Mouse (Mus musculus) embryonic facial prominence, embryonic 15.5 days (tissue): Measurements from ENCODE around the gene Gltpd2. TPM values are rescaled to one million over a fixed set of nuclear protein-coding genes. Genes with fewer than 3 reads are reported as not detected.
"Not testable (repeated sequence)": the region's sequence is repeated elsewhere in the genome, so short reads cannot be mapped to it uniquely, and the experiment has no call there.

Source experiments
- ATAC-seq: fragments of 200-750 bp; cut with Nextera tagmentation; 2 replicates; pipeline ENCODE4 v1.8.0; 2017; ENCODE audit warnings: low read depth, moderate TSS enrichment; ENCODE audit not compliant: insufficient number of reproducible peaks, low FRiP score, low TSS enrichment
- H3K27ac ChIP-seq: fragments of 300-500 bp; sonication (generic); replicated peaks from 2 replicates; pipeline ENCODE4 v1.5.1; 2015; ENCODE audit warnings: mild to moderate bottlenecking, inconsistent platforms
- H3K27me3 ChIP-seq: fragments of 300-500 bp; sonication (generic); 2 replicates; pipeline ENCODE4 v1.6.1; 2015; ENCODE audit warnings: inconsistent platforms
- H3K36me3 ChIP-seq: fragments of 300-500 bp; sonication (generic); 2 replicates; pipeline ENCODE4 v1.6.1; 2015; ENCODE audit warnings: mild to moderate bottlenecking, inconsistent platforms
- H3K4me1 ChIP-seq: fragments of 300-500 bp; sonication (generic); 2 replicates; pipeline ENCODE4 v1.6.1; 2015; ENCODE audit warnings: inconsistent platforms
- H3K4me2 ChIP-seq: fragments of 300-500 bp; sonication (generic); replicated peaks from 2 replicates; pipeline ENCODE4 v1.6.1; 2015; ENCODE audit warnings: mild to moderate bottlenecking, inconsistent platforms
- H3K4me3 ChIP-seq: fragments of 300-500 bp; sonication (generic); replicated peaks from 2 replicates; pipeline ENCODE4 v1.5.1; 2015; ENCODE audit warnings: mild to moderate bottlenecking, inconsistent platforms
- H3K9ac ChIP-seq: fragments of 300-500 bp; sonication (generic); 2 replicates; pipeline ENCODE4 v1.6.1; 2015; ENCODE audit warnings: inconsistent platforms
- H3K9me3 ChIP-seq: fragments of 300-500 bp; sonication (generic); replicated peaks from 2 replicates; pipeline ENCODE4 v1.6.1; 2016; ENCODE audit warnings: inconsistent platforms
- WGBS: fragments of 180-500 bp; shearing (Covaris S2); methylation state at CpG from one replicate; pipeline ENCODE4 v1.1.7; 2015; 5-methylcytosine and 5-hydroxymethylcytosine counted together
- polyA plus RNA-seq: library from polyadenylated mRNA; unstranded; fragments of >200 nt; fragmentation: Nextera tagmentation; extraction: Ambion mirVana; gene quantifications from 2 replicates; pipeline ENCODE4 v1.2.1, GENCODE M21; 2015

Gltpd2 gene
- 0.44 and 0.59 TPM in 2 replicates for polyA plus RNA-seq

- peak within 1 kb of the TSS; percentile 39 for H3K9ac ChIP-seq
- H3K4me1 ChIP-seq = peaks cover 15% of the 10 kb centered on the region
- H3K4me3 ChIP-seq = peak within 1 kb of the TSS; percentile 38
- H3K36me3 ChIP-seq = no peaks in the 10 kb centered on the region
- peak within 1 kb of the TSS; percentile 58; the same call in 1 of the 2 replicates for H3K27ac ChIP-seq
- H3K9me3 ChIP-seq = no peaks in the 10 kb centered on the region
- peak within 1 kb of the TSS; percentile 56 for H3K4me2 ChIP-seq
- peaks cover 10% of the 10 kb centered on the region for H3K27me3 ChIP-seq
- ATAC-seq = no peak
- 79% methylated on average over 10 of the region's 10 CpGs for WGBS
Observed at GRCm38 (mm10) chr11:70518923-70519322, at the start of gene Gltpd2. TSS of gene Gltpd2 (plus strand) at chr11:70519196.

GRCm38 (mm10) chr11:70469764-70470163, 49.2 kb upstream of the Gltpd2 start:
- H3K27ac ChIP-seq = no peak overlapping the region
- peaks cover 9% of the 10 kb centered on the region for H3K27me3 ChIP-seq
- no peak overlapping the region for H3K4me2 ChIP-seq
- WGBS = 86% methylated on average over 3 of the region's 3 CpGs
- H3K9ac ChIP-seq = no peak overlapping the region
- H3K4me1 ChIP-seq = peaks cover 15% of the 10 kb centered on the region
- H3K4me3 ChIP-seq = no peak overlapping the region
- H3K9me3 ChIP-seq = no peaks in the 10 kb centered on the region
- ATAC-seq = no peak
- no peaks in the 10 kb centered on the region for H3K36me3 ChIP-seq

- H3K27me3 ChIP-seq = no peaks in the 10 kb centered on the region
- H3K36me3 ChIP-seq = no peaks in the 10 kb centered on the region
- ATAC-seq = no peak
- H3K4me3 ChIP-seq = no peak overlapping the region
- no peak overlapping the region for H3K9ac ChIP-seq
- H3K27ac ChIP-seq = no peak overlapping the region
- H3K9me3 ChIP-seq = no peaks in the 10 kb centered on the region
- no peaks in the 10 kb centered on the region for H3K4me1 ChIP-seq
- no peak overlapping the region for H3K4me2 ChIP-seq
Observed at GRCm38 (mm10) chr11:70472716-70473115, 46.3 kb upstream of the Gltpd2 start.

- ATAC-seq, H3K4me3 ChIP-seq, H3K36me3 ChIP-seq, H3K4me2 ChIP-seq, H3K27me3 ChIP-seq, H3K9ac ChIP-seq, H3K4me1 ChIP-seq, H3K27ac ChIP-seq, H3K9me3 ChIP-seq: not testable (repeated sequence)
- 83% methylated on average over 5 of the region's 5 CpGs for WGBS
Observed at GRCm38 (mm10) chr11:70473291-70473690, 45.7 kb upstream of the Gltpd2 start.

- H3K27ac ChIP-seq = no peak overlapping the region
- no peak for ATAC-seq
- H3K4me3 ChIP-seq = no peak overlapping the region
- 75% methylated on average over 12 of the region's 12 CpGs for WGBS
- no peak overlapping the region for H3K9ac ChIP-seq
- H3K4me1 ChIP-seq = no peaks in the 10 kb centered on the region
- H3K4me2 ChIP-seq = no peak overlapping the region
- no peaks in the 10 kb centered on the region for H3K36me3 ChIP-seq
- H3K27me3 ChIP-seq = no peaks in the 10 kb centered on the region
- no peaks in the 10 kb centered on the region for H3K9me3 ChIP-seq
Observed at GRCm38 (mm10) chr11:70474872-70475534, 44.0 kb upstream of the Gltpd2 start.

GRCm38 (mm10) chr11:70485498-70485897, 33.5 kb upstream of the Gltpd2 start:
- H3K4me2 ChIP-seq = no peak overlapping the region
- no peak overlapping the region for H3K27ac ChIP-seq
- H3K4me1 ChIP-seq = no peaks in the 10 kb centered on the region
- ATAC-seq = no peak
- no peak overlapping the region for H3K4me3 ChIP-seq
- no peaks in the 10 kb centered on the region for H3K9me3 ChIP-seq
- H3K9ac ChIP-seq = no peak overlapping the region
- H3K36me3 ChIP-seq = no peaks in the 10 kb centered on the region
- no peaks in the 10 kb centered on the region for H3K27me3 ChIP-seq
- whole genome bisulfite sequencing = 43% methylated on average over 2 of the region's 2 CpGs

GRCm38 (mm10) chr11:70487816-70488215, 31.2 kb upstream of the Gltpd2 start:
- WGBS = 35% methylated on average over 4 of the region's 4 CpGs

GRCm38 (mm10) chr11:70489138-70489537, 29.9 kb upstream of the Gltpd2 start:
- H3K4me1 ChIP-seq = no peaks in the 10 kb centered on the region
- H3K27ac ChIP-seq = no peak overlapping the region
- no peaks in the 10 kb centered on the region for H3K9me3 ChIP-seq
- no peak overlapping the region for H3K4me2 ChIP-seq
- no peaks in the 10 kb centered on the region for H3K36me3 ChIP-seq
- no peak for ATAC-seq
- H3K27me3 ChIP-seq = no peaks in the 10 kb centered on the region
- no peak overlapping the region for H3K9ac ChIP-seq
- no peak overlapping the region for H3K4me3 ChIP-seq
- WGBS = 83% methylated on average over 3 of the region's 3 CpGs

More at GRCm38 (mm10) chr11:70487816-70488215, 31.2 kb upstream of the Gltpd2 start:
- Histone ChIP-seq H3K36me3 (no peaks in the 10 kb centered on the region), H3K9ac (no peak overlapping the region), H3K27ac (no peak overlapping the region), H3K27me3 (no peaks in the 10 kb centered on the region), H3K9me3 (no peaks in the 10 kb centered on the region), H3K4me3 (no peak overlapping the region), H3K4me2 (no peak overlapping the region), H3K4me1 (no peaks in the 10 kb centered on the region)
- ATAC-seq = no peak

GRCm38 (mm10) chr11:70489684-70490083, 29.3 kb upstream of the Gltpd2 start:
- ATAC-seq = no peak
- Histone ChIP-seq H3K36me3 (no peaks in the 10 kb centered on the region), H3K27me3 (no peaks in the 10 kb centered on the region), H3K4me3 (no peak overlapping the region), H3K27ac (no peak overlapping the region), H3K9ac (no peak overlapping the region), H3K4me2 (no peak overlapping the region), H3K4me1 (no peaks in the 10 kb centered on the region), H3K9me3 (no peaks in the 10 kb centered on the region)
- WGBS = 81% methylated on average over 6 of the region's 6 CpGs

- ATAC-seq = no peak
- WGBS = 67% methylated on average over 14 of the region's 14 CpGs
- Histone ChIP-seq H3K4me2 (no peak overlapping the region), H3K9ac (no peak overlapping the region), H3K4me1 (no peaks in the 10 kb centered on the region), H3K27me3 (no peaks in the 10 kb centered on the region), H3K9me3 (no peaks in the 10 kb centered on the region), H3K36me3 (no peaks in the 10 kb centered on the region), H3K27ac (no peak overlapping the region), H3K4me3 (no peak overlapping the region)
Observed at GRCm38 (mm10) chr11:70499566-70500475, 19.2 kb upstream of the Gltpd2 start.

- Histone ChIP-seq H3K9me3 (no peaks in the 10 kb centered on the region), H3K4me2 (no peak overlapping the region), H3K4me1 (no peaks in the 10 kb centered on the region), H3K27ac (no peak overlapping the region), H3K27me3 (no peaks in the 10 kb centered on the region), H3K4me3 (no peak overlapping the region), H3K36me3 (no peaks in the 10 kb centered on the region), H3K9ac (no peak overlapping the region)
- ATAC-seq = no peak
- WGBS = 87% methylated on average over 1 of the region's 1 CpGs
Observed at GRCm38 (mm10) chr11:70500476-70500812, 18.6 kb upstream of the Gltpd2 start.
